Mouse (Mus musculus): ENCODE measurements around the gene Gpr68. TPM values are rescaled to one million over a fixed set of nuclear protein-coding genes. Genes with fewer than 3 reads are reported as not detected.

Gpr68 gene
- polyA plus RNA-seq, 1 experiment, result 1.4 TPM

- WGBS, result 85% methylated on average over 2 of the region's 2 CpGs
These were observed 77.0 kb downstream of the Gpr68 start for GRCm38 (mm10) chr12:100831021-100831420.

More at GRCm38 (mm10) chr12:100831021-100831420, 77.0 kb downstream of the Gpr68 start:
- no peak overlapping the region for H3K4me3 ChIP-seq (replicated peaks; ENCODE audit: control insufficient read depth, low read depth, low read length)
- H3K4me1 ChIP-seq (ENCODE audit: control insufficient read depth, insufficient read depth, low read length), result peaks cover 4% of the 10 kb centered on the region
- no peak for TF ChIP-seq POLR2A (IDR thresholded peaks at IDR 0.05; ENCODE audit: borderline replicate concordance, control insufficient read depth, low read depth, low read length)
- no peak for TF ChIP-seq CTCF (IDR thresholded peaks at IDR 0.05; ENCODE audit: control insufficient read depth, insufficient read depth, low read length)
- no peak overlapping the region for H3K27ac ChIP-seq (ENCODE audit: control insufficient read depth, insufficient read depth, low read depth, low read length, poor library complexity)

Other genes with a start within 250 kb of the Gpr68 start
- 3.8 and 5.3 TPM in 2 replicates for gene Rps6ka5, start 181.2 kb downstream of the Gpr68 start, polyA plus RNA-seq (2011; ENCODE audit: insufficient read depth, insufficient read length, low replicate concordance, missing spikeins)
- 4.2 and 5.2 TPM in 2 replicates for gene Dglucy, start 129.1 kb downstream of the Gpr68 start, polyA plus RNA-seq (2011; ENCODE audit: insufficient read depth, insufficient read length, low replicate concordance, missing spikeins)
- gene Ccdc88c, start 120.9 kb upstream of the Gpr68 start, polyA plus RNA-seq (2011; ENCODE audit: insufficient read depth, insufficient read length, low replicate concordance, missing spikeins), result 68.4 and 138 TPM in 2 replicates
- gene Ppp4r3a, start 175.5 kb upstream of the Gpr68 start, polyA plus RNA-seq (2011; ENCODE audit: insufficient read depth, insufficient read length, low replicate concordance, missing spikeins), result 30.2 and 45.0 TPM in 2 replicates

All from bone marrow, adult 2 months (tissue).